Mouse (Mus musculus): ENCODE measurements at regions not wholly inside any gene's neighbourhood (a gene's known extent, or its start where the extent isn't known, plus 50 kb on each side); places are given as distances from the start of the nearest gene placed in this dataset.

GRCm38 (mm10) chr10:17074013-17074401, 649.0 kb upstream of the Cited2 start:
- no peak for ATAC-seq (replicated peaks; ENCODE audit: poor library complexity)

GRCm38 (mm10) chr10:17074402-17075027, 648.5 kb upstream of the Cited2 start:
- no peak for ATAC-seq (replicated peaks; ENCODE audit: poor library complexity)

GRCm38 (mm10) chr10:17075147-17075546, 647.9 kb upstream of the Cited2 start:
- ATAC-seq (replicated peaks; ENCODE audit: poor library complexity) = no peak

DNA sequence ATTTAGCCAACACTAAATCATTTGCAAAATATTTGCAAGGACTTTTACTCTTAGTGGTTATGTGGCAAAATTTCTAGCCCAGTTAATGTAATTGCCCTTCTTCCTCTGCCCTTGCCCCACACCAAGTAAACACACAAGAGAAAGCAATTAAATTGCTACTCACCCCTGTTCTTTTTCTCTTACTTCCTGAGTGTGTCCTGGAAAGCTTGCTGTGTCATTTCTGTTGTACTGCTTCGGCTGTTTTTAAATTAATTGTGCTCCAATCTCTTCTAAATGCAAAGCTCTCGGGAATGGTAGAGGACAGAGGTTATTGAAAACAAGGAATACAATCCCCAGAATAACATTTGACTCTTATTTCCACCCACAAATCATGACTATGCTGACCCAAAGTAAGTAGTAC, 647.4 kb upstream of the Cited2 start:
- 0 out of 2 replicates have a peak, but pooled peaks have one; percentile 42 for ATAC-seq (replicated peaks; ENCODE audit: poor library complexity)

GRCm38 (mm10) chr10:17076186-17076585, 646.8 kb upstream of the Cited2 start:
- ATAC-seq (replicated peaks; ENCODE audit: poor library complexity) = no peak

- ATAC-seq (replicated peaks; ENCODE audit: poor library complexity) = peak; percentile 87
These were observed 645.4 kb upstream of the Cited2 start for GRCm38 (mm10) chr10:17077580-17077979.

GRCm38 (mm10) chr10:17080818-17081217, 642.2 kb upstream of the Cited2 start:
- no peak; the same call in 1 of the 2 replicates for ATAC-seq (replicated peaks; ENCODE audit: poor library complexity)

DNA sequence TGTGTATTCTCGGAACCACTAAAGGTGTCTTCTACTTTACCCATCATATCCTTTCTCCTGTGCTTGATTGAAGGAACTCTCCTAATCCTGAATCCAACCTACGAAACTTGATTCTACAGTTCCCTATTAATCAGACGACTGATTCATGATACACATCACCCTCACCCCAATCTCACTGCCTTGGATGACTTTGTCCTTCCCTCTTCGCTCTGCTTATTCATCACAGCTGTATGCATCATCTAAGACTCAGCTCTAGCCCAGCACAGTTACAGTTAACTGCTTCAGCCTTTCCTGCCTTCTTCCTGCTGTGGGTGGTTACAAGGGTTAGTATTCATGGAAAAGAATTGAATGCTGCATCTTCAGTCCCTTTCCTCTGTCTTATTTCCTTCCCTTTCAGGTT, 640.1 kb upstream of the Cited2 start:
- ATAC-seq (replicated peaks; ENCODE audit: poor library complexity) = no peak

GRCm38 (mm10) chr10:17102065-17102464, 621.0 kb upstream of the Cited2 start:
- ATAC-seq (replicated peaks; ENCODE audit: poor library complexity) = no peak

- ATAC-seq (replicated peaks; ENCODE audit: poor library complexity) = no peak
These were observed 619.6 kb upstream of the Cited2 start for GRCm38 (mm10) chr10:17103416-17103815.

- no peak for ATAC-seq (replicated peaks; ENCODE audit: poor library complexity)
These were observed 616.2 kb upstream of the Cited2 start for GRCm38 (mm10) chr10:17106831-17107230.

DNA sequence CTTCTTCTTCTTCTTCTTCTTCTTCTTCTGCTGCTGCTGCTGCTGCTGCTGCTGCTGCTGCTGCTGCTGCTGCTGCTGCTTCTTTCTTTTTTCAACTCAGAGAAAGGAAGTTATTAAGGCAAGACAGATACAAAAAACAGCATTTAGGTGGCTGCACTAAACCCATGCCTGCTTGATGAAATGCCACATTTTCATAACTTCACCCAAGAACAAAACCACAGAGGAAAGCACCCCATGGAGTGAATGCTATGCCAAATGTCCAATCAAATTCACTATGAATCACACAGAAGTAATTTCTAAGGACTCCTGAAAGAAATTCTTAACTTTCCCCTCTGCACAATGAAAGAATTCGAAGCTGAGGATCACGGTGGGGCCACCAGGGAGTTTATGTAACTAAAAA, 611.9 kb upstream of the Cited2 start:
- ATAC-seq (replicated peaks; ENCODE audit: poor library complexity) = no peak

DNA sequence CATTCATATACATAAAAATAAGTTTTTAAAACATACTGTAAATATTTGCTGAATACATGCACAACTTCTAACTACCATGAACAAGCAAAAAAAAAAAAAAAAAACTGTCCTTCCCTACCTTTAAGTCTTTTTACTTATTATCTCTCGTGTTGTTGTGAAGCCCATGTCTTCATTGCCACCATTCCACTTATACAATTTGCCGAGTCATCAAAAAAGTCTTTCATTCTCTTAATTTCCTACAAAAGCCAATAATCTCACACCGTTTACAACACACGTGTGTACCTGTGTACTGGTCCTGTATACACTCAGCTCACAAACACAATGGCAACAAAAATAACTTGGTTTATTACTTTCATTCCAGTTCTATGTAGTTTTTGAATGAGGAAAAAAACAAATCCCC, 608.2 kb upstream of the Cited2 start:
- no peak for ATAC-seq (replicated peaks; ENCODE audit: poor library complexity)

GRCm38 (mm10) chr10:17129391-17130163, 593.4 kb upstream of the Cited2 start:
- ATAC-seq (replicated peaks; ENCODE audit: poor library complexity) = no peak

GRCm38 (mm10) chr10:17130661-17131060, 592.4 kb upstream of the Cited2 start:
- no peak for ATAC-seq (replicated peaks; ENCODE audit: poor library complexity)

DNA sequence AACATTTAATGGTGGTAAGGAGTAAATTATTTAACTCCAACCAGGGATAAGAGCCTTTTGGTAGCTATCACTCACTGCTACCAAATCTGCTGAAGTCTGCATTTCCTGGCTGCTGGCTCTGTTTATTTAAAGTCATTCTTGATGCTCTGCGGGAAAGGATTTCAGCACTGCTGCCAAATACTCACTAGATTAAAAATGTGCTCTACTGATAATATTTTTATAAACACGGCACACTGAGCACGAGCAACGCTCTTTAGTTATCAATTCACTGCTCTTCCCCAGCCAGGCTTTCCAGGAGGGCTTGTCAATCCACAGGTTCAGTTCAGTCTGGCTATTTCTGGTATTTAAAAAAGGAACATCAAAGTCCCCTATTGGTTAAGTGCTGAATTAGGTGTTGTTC, 591.3 kb upstream of the Cited2 start:
- no peak for ATAC-seq (replicated peaks; ENCODE audit: poor library complexity)

- no peak for ATAC-seq (replicated peaks; ENCODE audit: poor library complexity)
These were observed 547.6 kb upstream of the Cited2 start for GRCm38 (mm10) chr10:17175385-17175784.

DNA sequence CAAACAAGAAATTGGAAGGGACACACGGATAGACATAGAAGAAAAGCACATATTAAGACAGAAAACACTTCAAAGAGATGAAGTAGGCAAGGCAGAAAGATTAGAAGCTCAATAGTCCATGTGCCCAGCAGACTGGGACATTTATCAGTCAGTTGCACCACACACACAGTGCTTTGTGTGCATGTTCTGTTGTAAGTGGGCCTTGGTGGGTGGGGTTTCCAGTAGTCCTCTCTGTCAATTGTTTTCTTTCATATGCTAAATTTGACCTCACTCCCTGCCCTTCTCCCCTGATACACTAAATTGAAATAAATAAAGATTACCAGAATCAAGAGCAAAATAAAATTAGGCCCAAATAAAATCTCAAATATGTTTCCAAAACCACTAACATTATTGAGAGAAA, 546.0 kb upstream of the Cited2 start:
- no peak; the same call in 1 of the 2 replicates for ATAC-seq (replicated peaks; ENCODE audit: poor library complexity)

- ATAC-seq (replicated peaks; ENCODE audit: poor library complexity) = no peak
These were observed 545.3 kb upstream of the Cited2 start for GRCm38 (mm10) chr10:17177503-17178278.

DNA sequence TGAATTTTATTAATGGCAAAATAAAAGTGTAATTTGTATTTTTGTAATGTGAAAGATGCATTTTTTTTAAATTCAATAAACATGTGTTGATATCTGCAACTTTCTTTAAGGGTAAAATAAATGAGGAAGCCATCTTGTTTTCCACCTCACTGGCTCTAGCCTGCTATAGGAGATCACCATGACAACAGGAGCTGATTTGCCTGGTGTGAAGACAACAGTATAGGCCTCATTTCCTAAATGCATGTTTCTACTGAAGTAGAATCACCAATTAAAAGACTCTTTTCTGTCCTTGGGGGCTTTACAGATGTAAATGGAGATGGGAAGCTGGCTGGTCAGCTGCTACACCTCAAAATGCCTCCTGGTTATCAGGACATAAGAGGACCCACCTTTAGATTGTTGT, 544.4 kb upstream of the Cited2 start:
- ATAC-seq (replicated peaks; ENCODE audit: poor library complexity) = no peak

DNA sequence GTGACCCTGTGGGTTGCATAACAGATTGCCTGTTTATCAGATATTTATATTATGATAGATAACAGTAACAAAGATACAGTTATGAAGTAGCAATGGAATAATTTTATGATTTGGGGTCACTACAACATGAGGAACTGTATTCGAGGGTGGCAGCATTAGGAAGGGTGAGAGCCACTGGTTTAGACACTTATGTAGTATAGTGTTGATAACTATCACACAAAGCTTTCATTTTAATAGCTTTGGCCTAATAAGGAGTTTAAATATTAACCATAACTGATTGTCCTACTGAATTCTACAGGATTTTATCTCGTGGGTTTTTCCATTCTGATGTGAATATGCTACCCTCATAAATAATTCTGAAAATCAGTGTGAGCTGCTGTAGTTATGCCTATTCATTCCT, 538.6 kb upstream of the Cited2 start:
- ATAC-seq (replicated peaks; ENCODE audit: poor library complexity) = no peak

DNA sequence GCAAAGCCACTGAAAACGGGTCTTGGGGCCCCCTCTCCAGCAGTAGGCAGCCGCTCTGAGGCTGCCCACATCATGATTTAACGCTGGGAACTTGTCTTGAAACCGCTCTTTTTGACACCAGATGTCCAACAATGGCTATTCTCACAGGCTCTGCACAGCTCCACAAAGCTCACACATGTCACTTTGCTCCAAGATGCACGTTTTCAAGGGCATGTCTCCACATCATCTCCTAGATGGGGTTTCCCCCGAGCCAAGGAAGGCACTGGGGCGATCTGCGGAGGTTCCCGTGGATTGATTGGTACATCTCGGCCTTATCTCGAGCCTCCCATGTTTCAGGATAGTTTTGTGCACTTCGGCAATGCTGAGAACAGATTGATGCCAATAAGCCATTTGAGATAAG, 526.8 kb upstream of the Cited2 start:
- no peak for ATAC-seq (replicated peaks; ENCODE audit: poor library complexity)

Data from megakaryocyte progenitor cell, adult 5-6 weeks (primary cell).